Mouse (Mus musculus) embryonic fibroblast, embryonic 13.5 days (primary cell): ENCODE measurements at regions not wholly inside any gene's neighbourhood (a gene's known extent, or its start where the extent isn't known, plus 50 kb on each side); places are given as distances from the start of the nearest gene placed in this dataset.

ENCODE experiments used
- CTCF ChIP-seq: IDR thresholded peaks from 2 replicates; pipeline ENCODE4 v1.5.1; 2011; ENCODE audit warnings: mild to moderate bottlenecking, control low read depth, low read length, moderate library complexity, borderline replicate concordance; ENCODE audit not compliant: insufficient read depth
- POLR2A ChIP-seq: IDR thresholded peaks from 2 replicates; pipeline ENCODE4 v1.6.1; 2011; ENCODE audit warnings: low read depth, mild to moderate bottlenecking, control low read depth, low read length, moderate library complexity

DNA sequence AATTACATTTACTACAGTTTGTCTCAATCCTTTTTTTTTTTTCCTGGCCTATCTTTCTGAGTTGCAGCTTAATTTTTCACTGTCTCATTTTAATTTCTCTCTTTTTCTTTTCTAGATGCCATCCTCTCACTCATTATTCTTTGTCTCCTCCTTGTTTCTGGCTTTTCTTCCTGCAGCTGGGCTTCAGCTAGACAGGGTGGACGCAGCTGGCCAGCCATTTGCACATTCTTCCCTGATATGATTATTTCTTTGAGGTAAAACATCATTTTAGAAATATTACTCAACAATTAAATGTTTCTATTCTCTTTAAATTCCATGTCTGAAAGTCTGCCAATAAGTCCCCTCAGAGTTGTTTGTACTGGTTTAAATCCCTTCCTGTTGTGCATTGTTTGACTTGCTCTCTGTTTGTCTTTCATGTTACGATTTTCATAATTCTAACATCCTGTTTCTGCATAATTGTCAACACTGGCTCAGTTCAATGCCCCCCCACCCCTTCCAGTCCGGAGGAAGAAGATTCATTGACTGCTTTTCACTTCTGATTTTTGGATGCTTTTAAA is 777.7 kb upstream of the Nr2f1 start:
- TF ChIP-seq CTCF (no peak), POLR2A (no peak)
